Mouse (Mus musculus) megakaryocyte, embryonic 14.5 days (primary cell): ENCODE data around the gene Hmgcs1. TPM values are rescaled to one million over a fixed set of nuclear protein-coding genes. Genes with fewer than 3 reads are reported as not detected.
"Not testable (repeated sequence)": the region's sequence is repeated elsewhere in the genome, so short reads cannot be mapped to it uniquely, and the experiment has no call there.

Experiments used
- H3K27me3 ChIP-seq: replicated peaks from 2 replicates; pipeline ENCODE3; 2012; ENCODE audit warnings: inconsistent platforms
- H3K36me3 ChIP-seq: replicated peaks from 2 replicates; pipeline ENCODE3; 2012; ENCODE audit warnings: low read length, inconsistent platforms, mixed read lengths
- H3K4me1 ChIP-seq: 2 replicates; pipeline ENCODE4 v1.6.1; 2012; ENCODE audit warnings: inconsistent platforms
- H3K4me3 ChIP-seq: replicated peaks from 2 replicates; pipeline ENCODE3; 2012; ENCODE audit warnings: moderate library complexity, mild to moderate bottlenecking, inconsistent platforms
- H3K9me3 ChIP-seq: 2 replicates; pipeline ENCODE4 v1.6.1; 2012; ENCODE audit warnings: inconsistent platforms
- FLI1 ChIP-seq: IDR thresholded peaks from 2 replicates; pipeline ENCODE4 v1.6.1; 2012; ENCODE audit warnings: low read length, inconsistent platforms, mixed read lengths
- GATA1 ChIP-seq: IDR thresholded peaks from 3 replicates; pipeline ENCODE4 v1.6.1; 2012; ENCODE audit warnings: mixed read lengths, low read length, inconsistent platforms, borderline replicate concordance
- polyA plus RNA-seq: library from polyadenylated mRNA; stranded (reverse); fragments of >175 nt; gene quantifications from 2 replicates; pipeline ENCODE4 v1.2.3, GENCODE M21; 2012; ENCODE audit warnings: low replicate concordance; ENCODE audit not compliant: insufficient read depth

Gene Hmgcs1
- polyA plus RNA-seq, 1 experiment, result 20.7 TPM

GRCm38 (mm10) chr13:119704280-119704679 lies 14.1 kb downstream of the Hmgcs1 start:
- TF ChIP-seq FLI1 (no peak), GATA1 (no peak)
- peaks cover 97% of the 10 kb centered on the region for H3K36me3 ChIP-seq
- no peaks in the 10 kb centered on the region for H3K9me3 ChIP-seq
- H3K4me1 ChIP-seq, result peaks cover 40% of the 10 kb centered on the region
- no peak overlapping the region for H3K4me3 ChIP-seq
- no peaks in the 10 kb centered on the region for H3K27me3 ChIP-seq

- H3K27me3 ChIP-seq, H3K9me3 ChIP-seq, H3K4me3 ChIP-seq: not testable (repeated sequence)
- Histone ChIP-seq H3K4me1 (peaks cover 32% of the 10 kb centered on the region), H3K36me3 (peaks cover 96% of the 10 kb centered on the region)
Measured at GRCm38 (mm10) chr13:119706278-119706880, 16.2 kb downstream of the Hmgcs1 start.

GRCm38 (mm10) chr13:119706953-119707352 lies 16.8 kb downstream of the Hmgcs1 start:
- Histone ChIP-seq H3K4me3 (no peak overlapping the region), H3K9me3 (no peaks in the 10 kb centered on the region), H3K27me3 (no peaks in the 10 kb centered on the region), H3K4me1 (peaks cover 32% of the 10 kb centered on the region), H3K36me3 (peaks cover 91% of the 10 kb centered on the region)
- TF ChIP-seq FLI1 (no peak), GATA1 (no peak)

GRCm38 (mm10) chr13:119707906-119708305 lies 17.7 kb downstream of the Hmgcs1 start:
- TF ChIP-seq FLI1 (no peak), GATA1 (no peak)
- peaks cover 31% of the 10 kb centered on the region for H3K4me1 ChIP-seq
- no peak overlapping the region for H3K4me3 ChIP-seq
- H3K9me3 ChIP-seq, result no peaks in the 10 kb centered on the region
- no peaks in the 10 kb centered on the region for H3K27me3 ChIP-seq
- H3K36me3 ChIP-seq, result peaks cover 86% of the 10 kb centered on the region

- no peaks in the 10 kb centered on the region for H3K27me3 ChIP-seq
- TF ChIP-seq GATA1, result no peak
- TF ChIP-seq FLI1, result no peak
- H3K4me3 ChIP-seq, result no peak overlapping the region
- H3K36me3 ChIP-seq, result peaks cover 75% of the 10 kb centered on the region
- H3K9me3 ChIP-seq, result no peaks in the 10 kb centered on the region
- peaks cover 28% of the 10 kb centered on the region for H3K4me1 ChIP-seq
Measured at GRCm38 (mm10) chr13:119708941-119709340, 18.8 kb downstream of the Hmgcs1 start.

- TF ChIP-seq GATA1 (no peak), FLI1 (no peak)
- no peaks in the 10 kb centered on the region for H3K9me3 ChIP-seq
- H3K36me3 ChIP-seq, result peaks cover 68% of the 10 kb centered on the region
- H3K4me1 ChIP-seq, result peaks cover 23% of the 10 kb centered on the region
- H3K4me3 ChIP-seq, result no peak overlapping the region
- H3K27me3 ChIP-seq, result no peaks in the 10 kb centered on the region
Measured at GRCm38 (mm10) chr13:119709388-119710267, 19.4 kb downstream of the Hmgcs1 start.

- Histone ChIP-seq H3K36me3 (peaks cover 62% of the 10 kb centered on the region), H3K9me3 (no peaks in the 10 kb centered on the region)
- TF ChIP-seq GATA1, result no peak
- TF ChIP-seq FLI1, result no peak
Measured at GRCm38 (mm10) chr13:119710268-119710610, 20.1 kb downstream of the Hmgcs1 start.

GRCm38 (mm10) chr13:119712463-119712862 lies 22.3 kb downstream of the Hmgcs1 start:
- Histone ChIP-seq H3K9me3 (no peaks in the 10 kb centered on the region), H3K4me1 (peaks cover 6% of the 10 kb centered on the region; the same call in 1 of the 2 replicates), H3K36me3 (peaks cover 43% of the 10 kb centered on the region), H3K27me3 (no peaks in the 10 kb centered on the region), H3K4me3 (no peak overlapping the region)
- TF ChIP-seq GATA1, result no peak
- TF ChIP-seq FLI1, result no peak

More at GRCm38 (mm10) chr13:119710268-119710610, 20.1 kb downstream of the Hmgcs1 start:
- H3K4me1 ChIP-seq, result peaks cover 19% of the 10 kb centered on the region
- H3K4me3 ChIP-seq, result no peak overlapping the region
- H3K27me3 ChIP-seq, result no peaks in the 10 kb centered on the region

GRCm38 (mm10) chr13:119713107-119713787 lies 23.1 kb downstream of the Hmgcs1 start:
- no peak overlapping the region for H3K4me3 ChIP-seq
- TF ChIP-seq FLI1 (no peak), GATA1 (no peak)
- H3K9me3 ChIP-seq, result no peaks in the 10 kb centered on the region
- no peaks in the 10 kb centered on the region for H3K27me3 ChIP-seq
- H3K36me3 ChIP-seq, result peaks cover 35% of the 10 kb centered on the region
- peaks cover 6% of the 10 kb centered on the region; the same call in 1 of the 2 replicates for H3K4me1 ChIP-seq

GRCm38 (mm10) chr13:119713821-119714220 lies 23.6 kb downstream of the Hmgcs1 start:
- no peak for TF ChIP-seq GATA1
- 0 out of 2 replicates have a peak, but pooled peaks cover 6% of the 10 kb centered on the region for H3K4me1 ChIP-seq
- no peaks in the 10 kb centered on the region for H3K9me3 ChIP-seq
- H3K4me3 ChIP-seq, result no peak overlapping the region
- H3K36me3 ChIP-seq, result peaks cover 30% of the 10 kb centered on the region
- no peaks in the 10 kb centered on the region for H3K27me3 ChIP-seq
